Mouse (Mus musculus) myocyte (in vitro differentiated cells): ENCODE measurements around the gene Abcc1. TPM values are rescaled to one million over a fixed set of nuclear protein-coding genes. Genes with fewer than 3 reads are reported as not detected.
A peak's percentile ranks its signal among the peaks of the same experiment; 100 is the strongest.

Source experiments
- H3K27me3 ChIP-seq: one replicate; pipeline ENCODE4 v1.6.1; 2011; ENCODE audit not compliant: control insufficient read depth, insufficient read depth, insufficient read length
- H3K36me3 ChIP-seq: one replicate; pipeline ENCODE4 v1.6.1; 2011; ENCODE audit not compliant: control insufficient read depth, insufficient read depth
- H3K4me2 ChIP-seq: one replicate; pipeline ENCODE4 v1.6.1; 2011; ENCODE audit warnings: low read depth, control low read depth
- H3K4me3 ChIP-seq: one replicate; pipeline ENCODE4 v1.5.1; 2011; ENCODE audit warnings: mild to moderate bottlenecking, control low read depth, moderate library complexity
- H3K79me2 ChIP-seq: one replicate; pipeline ENCODE4 v1.6.1; 2011; ENCODE audit not compliant: control insufficient read depth, insufficient read depth
- H3ac ChIP-seq: one replicate; pipeline ENCODE4 v1.6.1; 2011; ENCODE audit not compliant: control insufficient read depth, insufficient read length
- CEBPB ChIP-seq: IDR thresholded peaks from 2 replicates; pipeline ENCODE4 v1.6.1; 2011; ENCODE audit warnings: mild to moderate bottlenecking, moderate library complexity; ENCODE audit not compliant: poor library complexity, insufficient read depth, severe bottlenecking
- E2F4 ChIP-seq: IDR thresholded peaks from one replicate; pipeline ENCODE4 v1.6.1; 2011; ENCODE audit warnings: mild to moderate bottlenecking, control low read depth, moderate library complexity; ENCODE audit not compliant: insufficient read depth
- MAX ChIP-seq: IDR thresholded peaks from one replicate; pipeline ENCODE4 v1.6.1; 2011; ENCODE audit warnings: low read depth, mild to moderate bottlenecking, control low read depth
- MYOD1 ChIP-seq, 3 experiments: IDR thresholded peaks; one replicate each; pipeline ENCODE4 v1.6.1; 2011; ENCODE audit warnings: control low read depth in 2 of 3, low read depth in 2 of 3, mild to moderate bottlenecking in 2 of 3, moderate library complexity in 1 of 3; ENCODE audit not compliant: insufficient read length in 2 of 3, control insufficient read depth in 1 of 3
- MYOG ChIP-seq, 3 experiments: IDR thresholded peaks; one replicate each; pipeline ENCODE4 v1.6.1; 2011; ENCODE audit warnings: control low read depth in 2 of 3, low read depth in 2 of 3, mild to moderate bottlenecking in 2 of 3; ENCODE audit not compliant: insufficient read length in 2 of 3, control insufficient read depth in 1 of 3, insufficient read depth in 1 of 3
- POLR2A ChIP-seq: IDR thresholded peaks from one replicate; pipeline ENCODE4 v1.6.1; 2011; ENCODE audit warnings: low read depth, mild to moderate bottlenecking, control low read depth, moderate library complexity; ENCODE audit not compliant: insufficient read length
- POLR2AphosphoS2 ChIP-seq: IDR thresholded peaks from one replicate; pipeline ENCODE4 v1.6.1; 2011; ENCODE audit warnings: low read depth, control low read depth; ENCODE audit not compliant: insufficient read length
- REST ChIP-seq: IDR thresholded peaks from one replicate; pipeline ENCODE4 v1.6.1; 2011; ENCODE audit warnings: mild to moderate bottlenecking, control low read depth, moderate library complexity; ENCODE audit not compliant: insufficient read depth, insufficient read length
- SRF ChIP-seq: IDR thresholded peaks from one replicate; pipeline ENCODE4 v1.6.1; 2011; ENCODE audit warnings: low read depth; ENCODE audit not compliant: control insufficient read depth, insufficient read length
- TCF12 ChIP-seq: IDR thresholded peaks from one replicate; pipeline ENCODE4 v1.6.1; 2011; ENCODE audit warnings: mild to moderate bottlenecking, control low read depth; ENCODE audit not compliant: poor library complexity, insufficient read depth, severe bottlenecking
- TCF3 ChIP-seq: IDR thresholded peaks from one replicate; pipeline ENCODE4 v1.6.1; 2011; ENCODE audit warnings: low read depth, control low read depth; ENCODE audit not compliant: insufficient read length
- USF1 ChIP-seq: IDR thresholded peaks from one replicate; pipeline ENCODE4 v1.6.1; 2011; ENCODE audit warnings: low read depth, mild to moderate bottlenecking, control low read depth, moderate library complexity
- polyA plus RNA-seq: library from polyadenylated mRNA; unstranded; fragments of >200 nt; fragmentation: generic; extraction: Trizol; gene quantifications from one replicate; pipeline ENCODE4 v1.2.1, GENCODE M21; 2012; ENCODE audit warnings: missing spikeins

Gene Abcc1
- polyA plus RNA-seq, 1 experiment: 23.0 TPM

- TF ChIP-seq TCF12 (no peak), TCF3 (no peak), MAX (no peak), CEBPB (no peak), POLR2AphosphoS2 (no peak), MYOD1 (IDR thresholded peaks at IDR 0.05; ENCODE audit: control insufficient read depth in 1 of 3, insufficient read length in 2 of 3, low read depth in 2 of 3) (no peak), MYOG (IDR thresholded peaks at IDR 0.05; ENCODE audit: control insufficient read depth in 1 of 3, insufficient read depth in 1 of 3, insufficient read length in 2 of 3, low read depth in 2 of 3) (no peak), REST (no peak), E2F4 (no peak), SRF (no peak), USF1 (no peak), POLR2A (no peak)
- H3K36me3 ChIP-seq: peaks cover 30% of the 10 kb centered on the region
- no peak overlapping the region for H3K4me2 ChIP-seq
- H3K79me2 ChIP-seq: no peaks in the 10 kb centered on the region
- no peak overlapping the region for H3ac ChIP-seq
- no peaks in the 10 kb centered on the region for H3K27me3 ChIP-seq
- H3K4me3 ChIP-seq: no peak overlapping the region
Measured at GRCm38 (mm10) chr16:14415206-14415605, 53.8 kb downstream of the Abcc1 start.

GRCm38 (mm10) chr16:14416957-14417618 is 55.7 kb downstream of the Abcc1 start:
- Histone ChIP-seq H3K4me3 (no peak overlapping the region), H3K36me3 (peaks cover 34% of the 10 kb centered on the region), H3K4me2 (no peak overlapping the region), H3K79me2 (no peaks in the 10 kb centered on the region), H3ac (no peak overlapping the region), H3K27me3 (no peaks in the 10 kb centered on the region)
- TF ChIP-seq TCF3: no peak
- TF ChIP-seq REST: no peak
- no peak for TF ChIP-seq CEBPB
- TF ChIP-seq USF1: no peak

GRCm38 (mm10) chr16:14420496-14421132 is 59.3 kb downstream of the Abcc1 start:
- Histone ChIP-seq H3K4me3 (no peak overlapping the region), H3ac (no peak overlapping the region), H3K27me3 (no peaks in the 10 kb centered on the region), H3K36me3 (peaks cover 11% of the 10 kb centered on the region), H3K4me2 (no peak overlapping the region), H3K79me2 (no peaks in the 10 kb centered on the region)
- TF ChIP-seq REST (no peak), TCF3 (no peak), MAX (no peak), TCF12 (no peak), CEBPB (no peak), MYOG (IDR thresholded peaks at IDR 0.05; ENCODE audit: control insufficient read depth in 1 of 3, insufficient read depth in 1 of 3, insufficient read length in 2 of 3, low read depth in 2 of 3) (no peak), POLR2A (no peak)

DNA sequence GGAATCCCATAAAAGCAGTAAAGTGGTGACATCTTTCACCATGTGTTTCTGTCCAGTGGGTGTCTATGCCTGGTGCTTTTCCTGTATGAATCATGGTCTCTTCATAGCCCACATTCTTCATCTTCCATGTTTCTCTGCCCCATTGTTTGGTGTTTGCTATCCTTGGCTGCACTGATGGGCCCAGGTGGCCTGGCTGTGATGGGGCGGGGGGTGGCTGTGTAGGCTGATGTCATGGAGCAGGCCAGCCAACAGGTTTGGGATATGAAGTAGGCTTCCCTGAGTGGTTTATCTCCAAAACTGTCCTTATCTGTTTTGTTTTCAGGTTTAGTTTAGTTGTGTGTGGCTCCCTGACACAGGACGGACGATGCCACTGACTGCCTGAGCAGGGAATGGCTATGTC is 60.7 kb downstream of the Abcc1 start:
- no peaks in the 10 kb centered on the region for H3K27me3 ChIP-seq
- no peak overlapping the region for H3ac ChIP-seq
- H3K4me2 ChIP-seq: no peak overlapping the region
- H3K79me2 ChIP-seq: no peaks in the 10 kb centered on the region
- TF ChIP-seq E2F4: no peak
- TF ChIP-seq POLR2A: no peak
- TF ChIP-seq MYOD1 (IDR thresholded peaks at IDR 0.05; ENCODE audit: control insufficient read depth in 1 of 3, insufficient read length in 2 of 3, low read depth in 2 of 3): peak in 1 of 3 experiments; percentile 39
- no peak for TF ChIP-seq TCF12
- no peak for TF ChIP-seq POLR2AphosphoS2
- H3K4me3 ChIP-seq: no peak overlapping the region
- peaks cover 11% of the 10 kb centered on the region for H3K36me3 ChIP-seq

- Histone ChIP-seq H3K79me2 (no peaks in the 10 kb centered on the region), H3ac (no peak overlapping the region), H3K27me3 (no peaks in the 10 kb centered on the region), H3K4me2 (no peak overlapping the region), H3K36me3 (peaks cover 8% of the 10 kb centered on the region), H3K4me3 (no peak overlapping the region)
- TF ChIP-seq MYOG (IDR thresholded peaks at IDR 0.05; ENCODE audit: control insufficient read depth in 1 of 3, insufficient read depth in 1 of 3, insufficient read length in 2 of 3, low read depth in 2 of 3) (no peak), MAX (no peak), REST (no peak), POLR2AphosphoS2 (no peak), USF1 (no peak), MYOD1 (IDR thresholded peaks at IDR 0.05; ENCODE audit: control insufficient read depth in 1 of 3, insufficient read length in 2 of 3, low read depth in 2 of 3) (no peak), TCF12 (no peak), TCF3 (no peak), CEBPB (no peak), E2F4 (no peak), POLR2A (no peak), SRF (no peak)
Measured at GRCm38 (mm10) chr16:14429371-14429770, 68.0 kb downstream of the Abcc1 start.
